Mouse (Mus musculus) liver, postnatal 0 days (tissue): ENCODE results near the gene Nudt21.

Source experiments
- CTCF ChIP-seq: sonication (generic); IDR thresholded peaks from 2 replicates; pipeline ENCODE4 v1.5.1; 2016; ENCODE audit warnings: antibody characterized with exemption, low read depth
- EP300 ChIP-seq: IDR thresholded peaks from 2 replicates; pipeline ENCODE4 v1.6.1; 2016; ENCODE audit warnings: antibody characterized with exemption, low read depth, mild to moderate bottlenecking

GRCm38 (mm10) chr8:94029701-94030100, 7.1 kb downstream of the Nudt21 start:
- TF ChIP-seq CTCF (no peak), EP300 (no peak)
